Mouse (Mus musculus) lung, postnatal 0 days (tissue): ENCODE results near the gene Sox12.

Experiments
- CTCF ChIP-seq: IDR thresholded peaks from 2 replicates; pipeline ENCODE4 v1.5.1; 2016; ENCODE audit warnings: antibody characterized with exemption, mild to moderate bottlenecking
- EP300 ChIP-seq: IDR thresholded peaks from 2 replicates; pipeline ENCODE4 v1.6.1; 2016; ENCODE audit warnings: antibody characterized with exemption, mild to moderate bottlenecking, control low read depth

DNA sequence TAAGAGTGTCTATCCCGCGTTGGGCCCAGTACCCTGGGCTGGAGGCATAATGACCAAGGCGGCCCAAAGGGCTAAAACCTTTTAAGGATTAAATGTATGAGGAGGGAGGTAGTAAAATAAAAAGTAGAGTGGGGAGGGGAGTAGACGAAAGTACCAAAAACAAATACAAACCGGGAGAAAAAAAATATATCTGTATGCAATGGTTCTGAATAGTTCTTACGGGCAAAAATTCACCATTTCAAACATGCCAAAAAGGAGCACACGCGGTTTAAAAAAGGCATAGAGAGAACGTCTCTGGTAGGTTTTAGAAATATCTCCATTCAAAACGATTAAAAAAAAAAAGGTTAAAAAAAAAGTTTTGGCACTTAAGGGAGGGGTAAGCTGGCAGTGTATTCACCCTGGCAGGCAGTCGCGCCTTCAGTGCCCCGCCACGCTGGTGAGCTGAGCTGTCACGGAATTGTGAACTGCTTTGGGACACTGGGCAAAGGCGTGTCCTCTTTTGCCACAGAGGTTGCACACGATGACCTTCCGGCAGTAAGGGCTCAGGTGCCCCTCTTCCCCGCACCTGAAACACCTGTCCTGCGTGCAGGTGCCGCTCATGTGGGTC, 15.4 kb upstream of the Sox12 start:
- TF ChIP-seq CTCF (no peak), EP300 (no peak)
